Mouse (Mus musculus) A20 (cell line): ENCODE measurements at regions not wholly inside any gene's neighbourhood (a gene's known extent, or its start where the extent isn't known, plus 50 kb on each side); places are given as distances from the start of the nearest gene placed in this dataset.
"Not testable (repeated sequence)": the region's sequence is repeated elsewhere in the genome, so short reads cannot be mapped to it uniquely, and the experiment has no call there.

Experiments used
- DNase-seq: peaks from one replicate; pipeline ENCODE4 v3.0.0-alpha.2; 2011; ENCODE audit warnings: low read depth, low spot score

GRCm38 (mm10) chr13:74969244-74969643, 120.4 kb upstream of the Pcsk1 start:
- DNase-seq, result no peak

- DNase-seq, result no peak
Measured at GRCm38 (mm10) chr13:74955876-74956275, 133.8 kb upstream of the Pcsk1 start.

GRCm38 (mm10) chr13:74913655-74914054, 105.0 kb upstream of the Cast start:
- not testable (repeated sequence) for DNase-seq

DNA sequence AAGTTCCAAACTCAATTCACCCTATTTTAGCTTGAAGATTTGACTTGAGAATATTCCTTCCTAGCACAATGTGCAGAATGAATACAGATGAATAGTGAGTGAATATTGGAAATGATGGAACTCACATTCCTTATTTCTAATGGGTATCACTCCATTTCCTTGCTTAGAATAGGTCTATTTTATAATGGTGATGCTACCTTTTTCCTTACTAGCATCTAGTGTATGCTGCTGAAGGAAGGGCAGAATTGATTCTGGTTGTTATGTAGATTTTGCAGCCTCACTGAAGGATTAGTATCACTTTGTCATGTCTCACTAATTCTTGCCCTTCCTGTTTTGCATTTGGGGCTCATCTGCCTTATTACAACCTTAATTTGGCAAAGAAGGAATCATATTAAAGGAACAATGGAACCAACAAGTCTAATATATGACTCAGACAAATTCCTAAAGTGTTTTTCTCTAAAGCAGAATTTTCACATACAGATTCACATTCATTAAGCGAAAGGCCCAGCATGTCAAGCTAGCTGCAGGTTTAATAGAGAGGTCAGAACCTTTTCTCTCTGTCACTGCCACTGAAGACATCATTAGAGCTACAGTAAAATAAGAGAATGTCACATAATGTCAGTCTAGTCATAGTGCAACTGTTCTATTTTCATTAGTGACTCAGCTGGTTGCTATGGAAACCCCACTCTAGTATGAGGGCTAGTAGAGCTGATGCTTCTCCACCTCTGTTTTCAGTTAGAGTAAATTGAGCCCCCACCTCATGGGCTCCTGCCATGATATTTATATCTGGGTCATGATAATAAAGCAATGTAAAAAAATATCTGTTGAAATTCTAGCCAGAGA, 94.8 kb upstream of the Cast start:
- DNase-seq, result peak; percentile 40

- no peak for DNase-seq
Measured at GRCm38 (mm10) chr13:74889859-74890469, 81.4 kb upstream of the Cast start.

DNA sequence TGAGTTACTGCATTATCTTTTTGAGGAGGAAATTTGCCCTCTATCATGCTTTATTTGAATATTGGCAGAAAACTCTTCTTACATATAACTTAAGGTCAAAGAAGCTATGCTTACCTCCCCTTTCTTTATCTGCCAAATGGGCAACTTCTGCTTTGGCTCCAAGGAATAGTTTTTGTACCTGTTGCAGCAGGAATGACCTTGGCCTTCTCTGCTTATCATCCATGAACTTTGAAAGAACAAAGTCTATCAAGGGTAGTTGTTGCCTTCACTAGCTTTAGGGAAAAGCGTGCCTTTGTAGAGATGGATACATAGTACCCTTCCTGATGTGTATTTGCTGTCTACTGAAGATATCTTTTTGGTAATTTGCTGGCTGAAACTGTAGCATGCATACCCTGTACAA, 59.1 kb upstream of the Cast start:
- DNase-seq, result no peak

DNA sequence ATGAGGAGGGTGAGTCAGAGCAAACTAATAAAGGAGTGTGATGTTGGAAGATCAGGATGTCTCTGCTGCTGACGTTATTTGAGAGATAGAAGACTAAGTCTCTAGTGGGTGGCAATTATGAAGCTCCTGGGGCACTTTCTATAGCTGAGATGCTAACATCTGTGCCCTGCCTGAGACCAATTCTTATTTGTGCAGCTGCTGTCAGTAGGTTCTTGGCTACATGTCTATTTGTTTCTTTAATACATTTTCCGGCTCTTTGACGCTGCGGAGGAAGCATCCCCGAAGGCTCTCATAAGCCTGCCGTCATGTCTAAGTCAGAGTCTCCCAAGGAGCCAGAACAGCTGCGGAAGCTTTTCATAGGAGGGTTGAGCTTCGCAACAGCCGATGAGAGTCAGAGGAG, 55.4 kb upstream of the Cast start:
- no peak for DNase-seq

DNA sequence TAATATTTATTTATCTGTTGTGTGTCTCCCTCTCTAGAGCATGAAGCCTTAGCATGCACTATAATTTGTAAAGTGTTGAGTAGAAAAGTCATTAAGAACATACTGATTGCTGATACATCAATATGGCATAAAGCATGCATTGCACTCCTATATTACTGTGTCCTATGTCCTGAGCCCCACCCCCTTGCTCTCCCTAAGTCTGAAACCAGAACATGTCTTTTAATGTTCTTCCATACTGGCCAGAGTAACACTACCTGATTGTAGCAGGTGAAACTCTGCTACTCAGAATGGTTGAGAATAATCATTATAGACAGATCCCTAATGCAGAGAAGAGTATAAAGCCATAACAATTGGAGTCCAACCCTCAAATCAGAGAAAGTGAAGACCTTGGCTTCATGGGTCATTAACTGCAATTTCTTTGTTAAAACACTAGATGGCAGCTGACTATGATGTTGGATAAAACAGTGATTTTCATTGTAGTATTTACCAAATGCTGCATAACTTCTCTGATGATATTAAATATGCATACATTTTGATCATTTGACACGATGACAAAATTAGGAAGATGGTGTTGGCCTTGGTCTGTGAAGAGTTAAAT, 52.9 kb upstream of the Cast start:
- DNase-seq, result peak; percentile 33
